Mouse (Mus musculus): ENCODE measurements around the gene Hrh2. TPM values are rescaled to one million over a fixed set of nuclear protein-coding genes. Genes with fewer than 3 reads are reported as not detected.

The Hrh2 gene
- total RNA-seq, 1 experiment from 2014 or later = 4.8 TPM

Other genes starting within 250 kb of the Hrh2 start
- not detected in 3 replicates for gene Drd1, start 136.4 kb upstream of the Hrh2 start, total RNA-seq (2017)
- gene Sfxn1, start 120.3 kb upstream of the Hrh2 start, total RNA-seq (2017) = 8.5 to 25.4 TPM (median 10.1 TPM) in 3 replicates
- 0.19 to 0.85 TPM in 2 of 3 replicates, not detected in the other for gene Cplx2, start 179.2 kb downstream of the Hrh2 start, total RNA-seq (2017)